Mouse (Mus musculus): Measurements from ENCODE around the gene Caly. TPM values are rescaled to one million over a fixed set of nuclear protein-coding genes. Genes with fewer than 3 reads are reported as not detected.

Caly gene
- polyA plus RNA-seq, 1 experiment from 2014 or later: 0.45 TPM

- no peak for DNase-seq (ENCODE audit: low spot score)
- H3K4me1 ChIP-seq: peaks cover 24% of the 10 kb centered on the region
- no peak within 1 kb of the TSS for H3K27ac ChIP-seq
- H3K36me3 ChIP-seq: no peaks in the 10 kb centered on the region
- 1% methylated on average over 56 of the region's 56 CpGs for WGBS
- no peaks in the 10 kb centered on the region for H3K9me3 ChIP-seq
- peak within 1 kb of the TSS; percentile 56 for H3K4me3 ChIP-seq
- peaks cover 100% of the 10 kb centered on the region for H3K27me3 ChIP-seq (ENCODE audit: insufficient read depth, poor library complexity, severe bottlenecking)
Measured at GRCm38 (mm10) chr7:140048361-140049114, 33.8 kb downstream of the Caly start, which contains the start of gene Msx3. Msx3 (minus strand) TSS chr7:140049089.

- Histone ChIP-seq H3K9me3 (no peaks in the 10 kb centered on the region), H3K27ac (no peak overlapping the region), H3K27me3 (ENCODE audit: insufficient read depth, poor library complexity, severe bottlenecking) (peaks cover 98% of the 10 kb centered on the region), H3K36me3 (no peaks in the 10 kb centered on the region), H3K4me3 (peak overlapping the region; percentile 56), H3K4me1 (peaks cover 24% of the 10 kb centered on the region)
- WGBS: under 1% methylated on average over 33 of the region's 33 CpGs
- DNase-seq (ENCODE audit: low spot score): no peak
Measured at GRCm38 (mm10) chr7:140047811-140048311, 34.5 kb downstream of the Caly start.

- H3K9me3 ChIP-seq: no peaks in the 10 kb centered on the region
- peaks cover 75% of the 10 kb centered on the region for H3K27me3 ChIP-seq (ENCODE audit: insufficient read depth, poor library complexity, severe bottlenecking)
- peaks cover 3% of the 10 kb centered on the region for H3K36me3 ChIP-seq
- no peak for DNase-seq (ENCODE audit: low spot score)
- H3K4me3 ChIP-seq: no peak overlapping the region
- H3K27ac ChIP-seq: no peak overlapping the region
- WGBS: 72% methylated on average over 4 of the region's 4 CpGs
- H3K4me1 ChIP-seq: peaks cover 24% of the 10 kb centered on the region
Measured at GRCm38 (mm10) chr7:140045546-140045945, 36.8 kb downstream of the Caly start.

- 60% methylated on average over 3 of the region's 3 CpGs for WGBS
- no peaks in the 10 kb centered on the region for H3K9me3 ChIP-seq
- DNase-seq (ENCODE audit: low spot score): no peak
- peaks cover 47% of the 10 kb centered on the region for H3K27me3 ChIP-seq (ENCODE audit: insufficient read depth, poor library complexity, severe bottlenecking)
- no peak overlapping the region for H3K27ac ChIP-seq
- no peak overlapping the region for H3K4me3 ChIP-seq
- H3K4me1 ChIP-seq: peaks cover 3% of the 10 kb centered on the region; the same call in 1 of the 2 replicates
- peaks cover 17% of the 10 kb centered on the region for H3K36me3 ChIP-seq
Measured at GRCm38 (mm10) chr7:140042728-140043127, 39.6 kb downstream of the Caly start.

GRCm38 (mm10) chr7:140037171-140037555 is 45.2 kb downstream of the Caly start:
- Histone ChIP-seq H3K9me3 (no peaks in the 10 kb centered on the region), H3K4me3 (peak overlapping the region; percentile 89), H3K27me3 (ENCODE audit: insufficient read depth, poor library complexity, severe bottlenecking) (no peaks in the 10 kb centered on the region), H3K27ac (no peak overlapping the region), H3K4me1 (peaks cover 15% of the 10 kb centered on the region), H3K36me3 (peaks cover 31% of the 10 kb centered on the region)
- no peak for DNase-seq (ENCODE audit: low spot score)
- WGBS: 59% methylated on average over 3 of the region's 3 CpGs

GRCm38 (mm10) chr7:140036281-140037170 is 45.8 kb downstream of the Caly start, which contains the start of the genes Zfp511 and Tubgcp2:
Zfp511 (plus strand) TSS chr7:140036391.
Tubgcp2 (minus strand) TSS chr7:140036669.
- Histone ChIP-seq H3K4me1 (peaks cover 15% of the 10 kb centered on the region), H3K27ac (peak within 1 kb of the TSS; percentile 97), H3K36me3 (peaks cover 36% of the 10 kb centered on the region), H3K27me3 (ENCODE audit: insufficient read depth, poor library complexity, severe bottlenecking) (no peaks in the 10 kb centered on the region), H3K4me3 (peak within 1 kb of the TSS; percentile 89), H3K9me3 (no peaks in the 10 kb centered on the region)
- 1% methylated on average over 69 of the region's 69 CpGs for WGBS
- peak; percentile 99 for DNase-seq (ENCODE audit: low spot score)

GRCm38 (mm10) chr7:140035456-140035855 is 46.9 kb downstream of the Caly start:
- WGBS: 27% methylated on average over 7 of the region's 7 CpGs
- peaks cover 15% of the 10 kb centered on the region for H3K4me1 ChIP-seq

GRCm38 (mm10) chr7:140033386-140033785 is 49.0 kb downstream of the Caly start:
- Histone ChIP-seq H3K27me3 (ENCODE audit: insufficient read depth, poor library complexity, severe bottlenecking) (no peaks in the 10 kb centered on the region), H3K27ac (no peak overlapping the region), H3K36me3 (peaks cover 50% of the 10 kb centered on the region), H3K4me1 (peaks cover 15% of the 10 kb centered on the region), H3K9me3 (no peaks in the 10 kb centered on the region), H3K4me3 (no peak overlapping the region)
- no peak for DNase-seq (ENCODE audit: low spot score)
- WGBS: 93% methylated on average over 9 of the region's 9 CpGs

More at GRCm38 (mm10) chr7:140035456-140035855, 46.9 kb downstream of the Caly start:
- Histone ChIP-seq H3K27me3 (ENCODE audit: insufficient read depth, poor library complexity, severe bottlenecking) (no peaks in the 10 kb centered on the region), H3K9me3 (no peaks in the 10 kb centered on the region), H3K27ac (peak overlapping the region; percentile 97), H3K36me3 (peaks cover 43% of the 10 kb centered on the region), H3K4me3 (peak overlapping the region; percentile 89)
- DNase-seq (ENCODE audit: low spot score): no peak

- peaks cover 15% of the 10 kb centered on the region for H3K4me1 ChIP-seq
- H3K9me3 ChIP-seq: no peaks in the 10 kb centered on the region
- H3K27me3 ChIP-seq (ENCODE audit: insufficient read depth, poor library complexity, severe bottlenecking): no peaks in the 10 kb centered on the region
- no peak for DNase-seq (ENCODE audit: low spot score)
- H3K36me3 ChIP-seq: peaks cover 57% of the 10 kb centered on the region
- H3K27ac ChIP-seq: no peak overlapping the region
- WGBS: 92% methylated on average over 10 of the region's 10 CpGs
- H3K4me3 ChIP-seq: no peak overlapping the region
Measured at GRCm38 (mm10) chr7:140032366-140032765, 50.0 kb downstream of the Caly start.

GRCm38 (mm10) chr7:140031771-140032170 is 50.6 kb downstream of the Caly start:
- H3K27me3 ChIP-seq (ENCODE audit: insufficient read depth, poor library complexity, severe bottlenecking): no peaks in the 10 kb centered on the region
- H3K27ac ChIP-seq: no peak overlapping the region
- H3K9me3 ChIP-seq: no peaks in the 10 kb centered on the region
- H3K4me1 ChIP-seq: peaks cover 10% of the 10 kb centered on the region
- no peak overlapping the region for H3K4me3 ChIP-seq
- 96% methylated on average over 12 of the region's 12 CpGs for WGBS
- DNase-seq (ENCODE audit: low spot score): no peak
- H3K36me3 ChIP-seq: peaks cover 57% of the 10 kb centered on the region
